In genomic region chr15:101174294-101175130, GRCm38 (mm10) we compare ENCODE assay signal across 8 mouse cellular contexts. TPM values are rescaled to one million over a fixed set of nuclear protein-coding genes. Genes with fewer than 3 reads are reported as not detected.
DNase-seq lines count a peak whose midpoint lies in the region; ATAC-seq and TF ChIP-seq lines count a peak whose summit lies in the region.

No protein-coding gene starts in this region.

- peak overlapping the region; percentile 86 for H3K4me2 ChIP-seq in heart, embryonic 15.5 days
- peak overlapping the region; percentile 98 for H3K4me2 ChIP-seq in liver, embryonic 12.5 days
- peak overlapping the region; percentile 85 for H3K4me2 ChIP-seq in stomach, embryonic 16.5 days (ENCODE audit: low read depth, low read length)

- H3K36me3 ChIP-seq in heart, embryonic 15.5 days = no peaks in the 10 kb centered on the region
- H3K36me3 ChIP-seq in liver, embryonic 12.5 days = no peaks in the 10 kb centered on the region
- no peaks in the 10 kb centered on the region for H3K36me3 ChIP-seq in stomach, embryonic 16.5 days (ENCODE audit: control insufficient read depth, insufficient read depth, low read length)

- ATAC-seq in heart, embryonic 15.5 days (replicated peaks; ENCODE audit: insufficient number of reproducible peaks, insufficient read depth, low FRiP score, low read depth) = peak; percentile 58
- no peak for ATAC-seq in liver, embryonic 12.5 days
- ATAC-seq in stomach, embryonic 16.5 days (ENCODE audit: insufficient read depth, low FRiP score) = no peak; the same call in 1 of the 2 replicates
- ATAC-seq in monocyte, adult 5-6 weeks (replicated peaks; ENCODE audit: insufficient number of reproducible peaks, low FRiP score, low TSS enrichment, poor library complexity, severe bottlenecking) = no peak

- WGBS in heart, embryonic 15.5 days = 1% methylated on average over 36 of the region's 46 CpGs
- WGBS in liver, embryonic 12.5 days (ENCODE audit: insufficient replicate concordance) = 2% methylated on average over 32 of the region's 46 CpGs
- 1% methylated on average over 35 of the region's 46 CpGs for WGBS in stomach, embryonic 16.5 days

- peak overlapping the region; percentile 89 for H3K4me3 ChIP-seq in layer of hippocampus, adult 2 months
- H3K4me3 ChIP-seq in heart, embryonic 15.5 days = peak overlapping the region; percentile 94
- peak overlapping the region; percentile 78 for H3K4me3 ChIP-seq in liver, embryonic 12.5 days
- peak overlapping the region; percentile 83 for H3K4me3 ChIP-seq in stomach, embryonic 16.5 days (replicated peaks; ENCODE audit: low read length)

- no peaks in the 10 kb centered on the region for H3K9me3 ChIP-seq in heart, embryonic 15.5 days (replicated peaks)
- H3K9me3 ChIP-seq in liver, embryonic 12.5 days (replicated peaks) = no peaks in the 10 kb centered on the region
- no peaks in the 10 kb centered on the region for H3K9me3 ChIP-seq in stomach, embryonic 16.5 days (replicated peaks; ENCODE audit: control insufficient read depth, low read length)

- H3K27me3 ChIP-seq in heart, embryonic 15.5 days = no peaks in the 10 kb centered on the region
- peaks cover 30% of the 10 kb centered on the region for H3K27me3 ChIP-seq in liver, embryonic 12.5 days (replicated peaks)
- H3K27me3 ChIP-seq in stomach, embryonic 16.5 days (ENCODE audit: control insufficient read depth, insufficient read depth, low read length) = no peaks in the 10 kb centered on the region

- DNase-seq in layer of hippocampus, adult 2 months (ENCODE audit: low spot score in 2 of 2) = no peak
- no peak for DNase-seq in layer of hippocampus, adult 9-10 months (ENCODE audit: low spot score)
- peak; percentile 43 to 59 for DNase-seq in cerebellum, adult 18-20 months
- no peak for DNase-seq in layer of hippocampus, adult 8-10 months (ENCODE audit: low spot score in 2 of 2)

- peak overlapping the region; percentile 99 for H3K9ac ChIP-seq in heart, embryonic 15.5 days
- peak overlapping the region; percentile 90 for H3K9ac ChIP-seq in liver, embryonic 12.5 days
- H3K9ac ChIP-seq in stomach, embryonic 16.5 days (ENCODE audit: low read length) = peak overlapping the region; percentile 98

- TF ChIP-seq CTCF in layer of hippocampus, adult 2 months (conservative IDR thresholded peaks at IDR 0.05) = no peak

- peaks cover 46% of the 10 kb centered on the region for H3K4me1 ChIP-seq in heart, embryonic 15.5 days (replicated peaks)
- peaks cover 79% of the 10 kb centered on the region for H3K4me1 ChIP-seq in liver, embryonic 12.5 days
- H3K4me1 ChIP-seq in stomach, embryonic 16.5 days (ENCODE audit: control insufficient read depth, insufficient read depth, low read length) = peaks cover 33% of the 10 kb centered on the region

- H3K27ac ChIP-seq in layer of hippocampus, adult 2 months = peak overlapping the region; percentile 97
- H3K27ac ChIP-seq in heart, embryonic 15.5 days = peak overlapping the region; percentile 90
- H3K27ac ChIP-seq in liver, embryonic 12.5 days = peak overlapping the region; percentile 63
- peak overlapping the region; percentile 87 for H3K27ac ChIP-seq in stomach, embryonic 16.5 days (ENCODE audit: low read length)

RNA-seq across cellular contexts. Expression of gene Acvr1b, which starts 0.6 kb away (rescaled TPM):
- total RNA-seq in layer of hippocampus, adult 2 months (2021) = 10 to 100 TPM; 85.1 to 87.8 TPM
- 5.8 and 6.9 TPM in 2 replicates for polyA plus RNA-seq in heart, embryonic 15.5 days (2015; fragmentation: Nextera tagmentation; extraction: Ambion mirVana)
- polyA plus RNA-seq in liver, embryonic 12.5 days (2016; fragmentation: Nextera tagmentation; extraction: Ambion mirVana) = 1.9 and 2.2 TPM in 2 replicates
- 11.6 and 12.1 TPM in 2 replicates for polyA plus RNA-seq in stomach, embryonic 16.5 days (2015; fragmentation: Nextera tagmentation; extraction: Ambion mirVana)
- 10 to 100 TPM; 81.2 to 96.0 (median 85.4) TPM for total RNA-seq in layer of hippocampus, adult 8-10 months (2022)
- 14.2 to 16.4 TPM (median 14.2 TPM) in 3 replicates for total RNA-seq in monocyte, adult 5-6 weeks (2017)

RNA-seq across cellular contexts. Expression of gene Acvrl1, which starts 46.2 kb away (rescaled TPM):
- total RNA-seq in layer of hippocampus, adult 2 months (2021) = 10 to 100 TPM; 11.2 to 11.4 TPM
- 13.1 and 17.1 TPM in 2 replicates for polyA plus RNA-seq in heart, embryonic 15.5 days (2015; fragmentation: Nextera tagmentation; extraction: Ambion mirVana)
- polyA plus RNA-seq in liver, embryonic 12.5 days (2016; fragmentation: Nextera tagmentation; extraction: Ambion mirVana) = 1.8 TPM in 2 replicates
- polyA plus RNA-seq in stomach, embryonic 16.5 days (2015; fragmentation: Nextera tagmentation; extraction: Ambion mirVana) = 34.9 and 39.3 TPM in 2 replicates
- total RNA-seq in layer of hippocampus, adult 8-10 months (2022) = 10 to 100 TPM; 14.1 to 16.5 (median 14.9) TPM
- 8.5 to 20.0 TPM (median 11.2 TPM) in 3 replicates for total RNA-seq in monocyte, adult 5-6 weeks (2017)

RNA-seq across cellular contexts. Expression of gene Grasp, which starts 49.5 kb away (rescaled TPM):
- 10 to 100 TPM; 79.5 to 82.7 TPM for total RNA-seq in layer of hippocampus, adult 2 months (2021)
- 3.3 and 5.0 TPM in 2 replicates for polyA plus RNA-seq in heart, embryonic 15.5 days (2015; fragmentation: Nextera tagmentation; extraction: Ambion mirVana)
- polyA plus RNA-seq in liver, embryonic 12.5 days (2016; fragmentation: Nextera tagmentation; extraction: Ambion mirVana) = 0.81 and 1.3 TPM in 2 replicates
- 2.1 and 2.7 TPM in 2 replicates for polyA plus RNA-seq in stomach, embryonic 16.5 days (2015; fragmentation: Nextera tagmentation; extraction: Ambion mirVana)
- 10 to 100 TPM; 57.6 to 64.4 (median 61.9) TPM for total RNA-seq in layer of hippocampus, adult 8-10 months (2022)
- 4.9 to 10.8 TPM (median 9.0 TPM) in 3 replicates for total RNA-seq in monocyte, adult 5-6 weeks (2017)

RNA-seq across cellular contexts. Expression of gene Ankrd33, which starts 59.0 kb away (rescaled TPM):
- total RNA-seq in layer of hippocampus, adult 2 months (2021) = not detected
- not detected in 2 replicates for polyA plus RNA-seq in heart, embryonic 15.5 days (2015; fragmentation: Nextera tagmentation; extraction: Ambion mirVana)
- not detected in 2 replicates for polyA plus RNA-seq in liver, embryonic 12.5 days (2016; fragmentation: Nextera tagmentation; extraction: Ambion mirVana)
- polyA plus RNA-seq in stomach, embryonic 16.5 days (2015; fragmentation: Nextera tagmentation; extraction: Ambion mirVana) = not detected in 2 replicates
- total RNA-seq in layer of hippocampus, adult 8-10 months (2022) = under 1 TPM in 1 of 4 experiments, not detected in 3; 0.25 TPM
- not detected in 3 replicates for total RNA-seq in monocyte, adult 5-6 weeks (2017)

Comparison
In these comparisons a context has a peak if more than half of its experiments do, and no peak if none do; other contexts are left out.
1. DNase-seq: peak in cerebellum, adult 18-20 months (2 of 2); none in layer of hippocampus, adult 2 months (0 of 2), layer of hippocampus, adult 9-10 months (single experiment) and layer of hippocampus, adult 8-10 months (0 of 2).
2. Peak in every context shown above with its lines, with median percentiles within 50 percentile points of each other: H3K27ac ChIP-seq, H3K4me3 ChIP-seq, H3K4me2 ChIP-seq and H3K9ac ChIP-seq.